Mouse (Mus musculus) myocyte (in vitro differentiated cells): ENCODE measurements around the gene Mfn1.

Experiments used
- CEBPB ChIP-seq: IDR thresholded peaks from 2 replicates; pipeline ENCODE4 v1.6.1; 2011; ENCODE audit warnings: mild to moderate bottlenecking, moderate library complexity; ENCODE audit not compliant: poor library complexity, insufficient read depth, severe bottlenecking
- MAX ChIP-seq: IDR thresholded peaks from one replicate; pipeline ENCODE4 v1.6.1; 2011; ENCODE audit warnings: low read depth, mild to moderate bottlenecking, control low read depth
- MYOD1 ChIP-seq, 3 experiments: IDR thresholded peaks; one replicate each; pipeline ENCODE4 v1.6.1; 2011; ENCODE audit warnings: control low read depth in 2 of 3, low read depth in 2 of 3, mild to moderate bottlenecking in 2 of 3, moderate library complexity in 1 of 3; ENCODE audit not compliant: insufficient read length in 2 of 3, control insufficient read depth in 1 of 3
- MYOG ChIP-seq, 3 experiments: IDR thresholded peaks; one replicate each; pipeline ENCODE4 v1.6.1; 2011; ENCODE audit warnings: control low read depth in 2 of 3, low read depth in 2 of 3, mild to moderate bottlenecking in 2 of 3; ENCODE audit not compliant: insufficient read length in 2 of 3, control insufficient read depth in 1 of 3, insufficient read depth in 1 of 3
- POLR2A ChIP-seq: IDR thresholded peaks from one replicate; pipeline ENCODE4 v1.6.1; 2011; ENCODE audit warnings: low read depth, mild to moderate bottlenecking, control low read depth, moderate library complexity; ENCODE audit not compliant: insufficient read length
- POLR2AphosphoS2 ChIP-seq: IDR thresholded peaks from one replicate; pipeline ENCODE4 v1.6.1; 2011; ENCODE audit warnings: low read depth, control low read depth; ENCODE audit not compliant: insufficient read length
- USF1 ChIP-seq: IDR thresholded peaks from one replicate; pipeline ENCODE4 v1.6.1; 2011; ENCODE audit warnings: low read depth, mild to moderate bottlenecking, control low read depth, moderate library complexity

DNA sequence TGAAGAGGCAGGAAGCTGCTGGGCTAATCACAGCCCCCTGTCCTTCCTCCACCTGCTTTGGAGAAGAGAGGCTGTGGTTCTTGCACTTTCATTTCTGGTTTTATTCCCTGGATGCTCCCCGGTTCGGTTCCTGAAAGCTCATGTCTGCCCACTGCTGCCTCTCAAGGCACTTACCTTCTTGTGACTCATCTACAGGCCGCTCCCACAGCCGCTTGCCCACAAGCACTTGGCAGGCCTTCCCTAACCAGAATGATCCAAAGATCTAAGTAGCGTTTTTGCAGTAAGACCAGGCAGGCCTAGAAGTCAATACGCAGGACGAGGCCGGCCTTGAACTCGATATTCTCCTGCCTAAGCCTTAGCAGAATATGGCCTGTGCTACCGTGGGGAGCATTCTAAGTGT lies 71.8 kb downstream of the Mfn1 start:
- no peak for TF ChIP-seq POLR2A
- no peak for TF ChIP-seq MAX
- TF ChIP-seq CEBPB, result no peak
- no peak for TF ChIP-seq USF1
- no peak for TF ChIP-seq POLR2AphosphoS2
- no peak for TF ChIP-seq MYOD1 (IDR thresholded peaks at IDR 0.05; ENCODE audit: control insufficient read depth in 1 of 3, insufficient read length in 2 of 3, low read depth in 2 of 3)
- no peak for TF ChIP-seq MYOG (IDR thresholded peaks at IDR 0.05; ENCODE audit: control insufficient read depth in 1 of 3, insufficient read depth in 1 of 3, insufficient read length in 2 of 3, low read depth in 2 of 3)
